Mouse (Mus musculus) spleen, adult 2 months (tissue): ENCODE results near the gene Arhgef7. TPM values are rescaled to one million over a fixed set of nuclear protein-coding genes. Genes with fewer than 3 reads are reported as not detected.

ENCODE experiments used
- DNase-seq, 2 experiments: peaks; one replicate each; pipeline versions ENCODE4 v3.0.0 to v3.0.0-alpha.2; 2012 to 2021; ENCODE audit warnings: low spot score in 2 of 2, low read depth in 1 of 2
- H3K27ac ChIP-seq: fragments of 200-500 bp; 2 replicates; pipeline ENCODE4 v1.5.1; 2012; ENCODE audit warnings: low read length, inconsistent platforms; ENCODE audit not compliant: insufficient read depth
- H3K27me3 ChIP-seq: fragments of 200-500 bp; 2 replicates; pipeline ENCODE4 v1.6.1; 2012; ENCODE audit warnings: mild to moderate bottlenecking, moderate library complexity, low read length, inconsistent platforms; ENCODE audit not compliant: control insufficient read depth, insufficient read depth
- H3K36me3 ChIP-seq: fragments of 200-500 bp; 2 replicates; pipeline ENCODE4 v1.6.1; 2012; ENCODE audit warnings: mild to moderate bottlenecking, low read length, inconsistent platforms; ENCODE audit not compliant: control insufficient read depth, insufficient read depth
- H3K4me1 ChIP-seq: fragments of 200-500 bp; 2 replicates; pipeline ENCODE4 v1.6.1; 2011; ENCODE audit warnings: inconsistent platforms; ENCODE audit not compliant: control insufficient read depth, insufficient read depth, insufficient read length
- H3K4me3 ChIP-seq: fragments of 200-500 bp; 2 replicates; pipeline ENCODE4 v1.5.1; 2011; ENCODE audit warnings: mild to moderate bottlenecking, inconsistent platforms; ENCODE audit not compliant: insufficient read depth, insufficient read length; ENCODE audit errors: extremely low read depth
- CTCF ChIP-seq: fragments of 200-500 bp; IDR thresholded peaks from 2 replicates; pipeline ENCODE4 v1.5.1; 2011; ENCODE audit warnings: mild to moderate bottlenecking, inconsistent platforms; ENCODE audit not compliant: insufficient read depth, insufficient read length, insufficient replicate concordance; ENCODE audit errors: extremely low read depth
- POLR2A ChIP-seq: fragments of 200-500 bp; IDR thresholded peaks from 2 replicates; pipeline ENCODE4 v1.6.1; 2011; ENCODE audit warnings: low read depth, low read length, inconsistent platforms
- WGBS: fragments of 180-500 bp; shearing (Covaris S2); methylation state at CpG from one replicate; pipeline ENCODE4 v1.1.7; 2018; 5-methylcytosine and 5-hydroxymethylcytosine counted together
- polyA plus RNA-seq: library from polyadenylated mRNA; depleted of rRNA; stranded (reverse); fragments of >200 nt; gene quantifications from 2 replicates; pipeline ENCODE4 v1.2.3, GENCODE M21; 2012

The Arhgef7 gene
- polyA plus RNA-seq, 1 experiment, result 21.9 TPM

GRCm38 (mm10) chr8:11739082-11739481, 11.6 kb downstream of the Arhgef7 start:
- H3K27me3 ChIP-seq, result no peaks in the 10 kb centered on the region
- no peak overlapping the region for H3K27ac ChIP-seq
- no peak for TF ChIP-seq POLR2A
- WGBS, result 73% methylated on average over 5 of the region's 5 CpGs
- no peaks in the 10 kb centered on the region for H3K36me3 ChIP-seq
- DNase-seq, result no peak
- H3K4me1 ChIP-seq, result no peaks in the 10 kb centered on the region
- H3K4me3 ChIP-seq, result no peak overlapping the region

- Histone ChIP-seq H3K27ac (no peak overlapping the region), H3K4me3 (no peak overlapping the region), H3K4me1 (no peaks in the 10 kb centered on the region), H3K36me3 (no peaks in the 10 kb centered on the region), H3K27me3 (no peaks in the 10 kb centered on the region)
- WGBS, result 83% methylated on average over 2 of the region's 2 CpGs
- DNase-seq, result no peak
- TF ChIP-seq CTCF (no peak), POLR2A (no peak)
Measured at GRCm38 (mm10) chr8:11740857-11741256, 13.3 kb downstream of the Arhgef7 start.

- no peak for TF ChIP-seq CTCF
- TF ChIP-seq POLR2A, result no peak
- H3K4me1 ChIP-seq, result no peaks in the 10 kb centered on the region
- 57% methylated on average over 10 of the region's 10 CpGs for WGBS
Measured at GRCm38 (mm10) chr8:11743580-11743979, 16.1 kb downstream of the Arhgef7 start.

GRCm38 (mm10) chr8:11746850-11747600, 19.5 kb downstream of the Arhgef7 start:
- 77% methylated on average over 11 of the region's 11 CpGs for WGBS
- DNase-seq, result no peak
- TF ChIP-seq POLR2A (no peak), CTCF (no peak)
- Histone ChIP-seq H3K4me1 (no peaks in the 10 kb centered on the region), H3K4me3 (no peak overlapping the region), H3K27ac (no peak overlapping the region), H3K27me3 (no peaks in the 10 kb centered on the region), H3K36me3 (no peaks in the 10 kb centered on the region)

More at GRCm38 (mm10) chr8:11743580-11743979, 16.1 kb downstream of the Arhgef7 start:
- Histone ChIP-seq H3K27me3 (no peaks in the 10 kb centered on the region), H3K27ac (no peak overlapping the region), H3K4me3 (no peak overlapping the region), H3K36me3 (no peaks in the 10 kb centered on the region)
- no peak for DNase-seq

- Histone ChIP-seq H3K27ac (no peak overlapping the region), H3K27me3 (no peaks in the 10 kb centered on the region), H3K36me3 (no peaks in the 10 kb centered on the region), H3K4me3 (no peak overlapping the region), H3K4me1 (no peaks in the 10 kb centered on the region)
- no peak for TF ChIP-seq CTCF
- no peak for TF ChIP-seq POLR2A
- no peak for DNase-seq
- WGBS, result 63% methylated on average over 6 of the region's 6 CpGs
Measured at GRCm38 (mm10) chr8:11749472-11749871, 22.0 kb downstream of the Arhgef7 start.

GRCm38 (mm10) chr8:11752338-11752737, 24.8 kb downstream of the Arhgef7 start:
- DNase-seq, result no peak
- H3K4me3 ChIP-seq, result no peak overlapping the region
- 56% methylated on average over 3 of the region's 3 CpGs for WGBS
- no peaks in the 10 kb centered on the region for H3K36me3 ChIP-seq
- H3K4me1 ChIP-seq, result no peaks in the 10 kb centered on the region
- no peak overlapping the region for H3K27ac ChIP-seq
- H3K27me3 ChIP-seq, result no peaks in the 10 kb centered on the region
- TF ChIP-seq POLR2A (no peak), CTCF (no peak)
